Mouse (Mus musculus): ENCODE data around the gene Birc7. TPM values are rescaled to one million over a fixed set of nuclear protein-coding genes. Genes with fewer than 3 reads are reported as not detected.

Gene Birc7
- total RNA-seq, 2 experiments from 2014 or later, result not detected

- no peak for DNase-seq (ENCODE audit: low spot score in 2 of 2)
Measured at GRCm38 (mm10) chr2:180966092-180966882, 37.5 kb downstream of the Birc7 start.

DNA sequence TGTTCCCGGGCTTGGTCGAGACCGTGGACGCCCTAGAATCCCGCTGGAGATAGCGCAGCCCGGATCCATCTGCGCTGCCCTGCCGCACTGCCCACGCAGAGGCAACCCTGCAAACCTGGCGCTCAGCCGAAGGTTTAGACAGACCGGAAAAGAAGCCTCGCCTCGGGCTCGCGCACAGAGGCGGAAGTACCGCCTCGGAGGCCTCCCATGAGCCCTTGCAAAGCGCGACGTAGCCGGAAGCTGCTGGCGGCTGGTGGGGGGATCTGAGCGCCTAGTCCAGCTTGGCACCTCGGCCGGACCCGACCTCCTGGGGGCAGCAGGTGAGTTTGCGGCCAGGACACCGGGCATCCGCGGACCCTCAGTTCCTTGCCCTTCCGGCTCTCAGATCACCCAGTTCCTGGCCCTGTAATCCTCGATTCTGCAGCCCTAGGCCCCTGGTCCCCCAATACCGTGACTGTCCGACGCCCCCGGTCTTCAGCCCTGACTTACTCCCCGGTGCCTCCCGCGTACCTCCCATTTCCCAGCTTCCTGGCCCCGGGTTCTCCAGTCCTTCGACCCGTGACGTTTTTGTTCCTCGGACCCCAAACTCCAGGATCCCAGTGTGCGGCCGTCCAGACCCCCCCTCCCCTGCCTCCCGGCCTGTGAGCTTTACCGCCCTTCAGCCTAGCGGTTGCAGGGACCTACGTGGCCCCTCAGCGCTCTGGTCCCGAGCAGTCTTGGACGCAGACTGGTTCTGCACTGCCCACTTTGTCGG, 38.4 kb downstream of the Birc7 start, which contains the start of gene Arfgap1:
Arfgap1 (plus strand) TSS at position 216 of the 754 bp plus-strand sequence.
- DNase-seq (ENCODE audit: low spot score in 2 of 2), result peak; percentile 87 to 93

DNA sequence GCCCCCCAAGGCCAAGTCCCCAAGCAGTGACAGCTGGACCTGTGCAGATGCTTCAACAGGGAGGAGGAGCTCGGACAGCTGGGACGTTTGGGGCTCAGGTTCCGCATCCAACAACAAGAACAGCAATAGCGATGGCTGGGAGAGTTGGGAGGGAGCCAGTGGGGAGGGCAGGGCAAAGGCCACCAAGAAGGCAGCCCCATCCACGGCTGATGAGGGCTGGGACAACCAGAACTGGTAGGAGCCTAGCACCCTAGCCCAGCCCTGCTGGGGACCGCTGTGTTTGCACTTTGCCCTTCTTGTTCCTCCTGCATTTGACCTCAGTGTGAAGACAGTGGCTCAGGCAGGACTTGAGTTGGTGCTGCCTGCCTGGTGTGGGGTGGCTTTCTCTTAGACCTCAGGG, 52.3 kb downstream of the Birc7 start:
- no peak for DNase-seq (ENCODE audit: low spot score in 2 of 2)

Small RNA genes within 50 kb of the gene (microRNA-seq; reads per million reads assigned to microRNA genes)
- gene Mir124a-3, result not detected

Other genes starting within 250 kb of the Birc7 start
- gene Dido1, start 219.0 kb upstream of the Birc7 start, total RNA-seq (2021), result 10 to 100 TPM; 37.9 to 41.3 TPM
- 10 to 100 TPM; 55.3 to 63.3 TPM for gene Gid8, start 218.9 kb upstream of the Birc7 start, total RNA-seq (2021)
- gene Slc17a9, start 203.8 kb upstream of the Birc7 start, total RNA-seq (2021), result under 1 TPM; 0.73 to 0.93 TPM
- not detected for gene Bhlhe23, start 152.1 kb upstream of the Birc7 start, total RNA-seq (2021)
- 10 to 100 TPM; 42.2 to 48.3 TPM for gene Ythdf1, start 8.1 kb upstream of the Birc7 start, total RNA-seq (2021)
- 1 to 10 TPM; 2.5 to 3.6 TPM for gene Nkain4, start 25.7 kb downstream of the Birc7 start, total RNA-seq (2021)
- 10 to 100 TPM; 69.0 to 73.9 TPM for gene Arfgap1, start 38.2 kb downstream of the Birc7 start, total RNA-seq (2021)
- 10 to 100 TPM; 11.1 to 13.1 TPM for gene Col20a1, start 57.5 kb downstream of the Birc7 start, total RNA-seq (2021)
- gene Chrna4, start 114.5 kb downstream of the Birc7 start, total RNA-seq (2021), result 1 to 10 TPM; 2.9 to 3.8 TPM
- gene Kcnq2, start 206.3 kb downstream of the Birc7 start, total RNA-seq (2021), result not detected
- gene Eef1a2, start 228.0 kb downstream of the Birc7 start, total RNA-seq (2021), result 100 to 1,000 TPM; 639 to 677 TPM